15 mouse cellular contexts compared by ENCODE assay signal in the genomic region with DNA sequence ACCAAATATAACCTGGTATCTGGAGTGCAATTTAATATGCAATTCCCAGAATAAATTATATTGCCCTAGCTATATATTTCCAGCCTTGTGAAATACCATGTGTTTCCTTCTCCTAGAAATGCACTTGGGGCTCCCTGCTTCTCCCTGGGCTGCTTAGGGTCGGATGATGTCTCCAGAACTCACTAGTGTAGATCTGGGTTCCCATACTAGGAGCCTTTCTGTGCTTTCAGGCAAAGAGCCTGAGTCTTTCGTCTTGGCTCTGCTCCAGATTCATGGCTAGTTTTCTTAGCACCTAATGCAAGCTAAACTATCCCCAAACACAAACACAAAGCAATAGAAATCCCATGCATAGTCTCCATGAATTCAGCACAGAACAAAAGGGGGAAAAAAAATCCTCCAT.
"Had no signal": no experiment of that assay in that cellular context is flagged by ENCODE, and none has a peak within 500 bp of the region (broad histone marks: within the 10 kb centered on the region; RNA-seq: fewer than 3 reads in every experiment).

No protein-coding gene starts in this region.

- H3K27me3 ChIP-seq: kidney, embryonic 15.5 days; limb, embryonic 12.5 days; liver, embryonic 15.5 days; midbrain, embryonic 12.5 days; neural tube, embryonic 12.5 days had no signal

- H3K4me2 ChIP-seq: kidney, embryonic 15.5 days; limb, embryonic 12.5 days; liver, embryonic 11.5 days; liver, embryonic 15.5 days; midbrain, embryonic 12.5 days; neural tube, embryonic 12.5 days had no signal

- H3K9ac ChIP-seq: kidney, embryonic 15.5 days; limb, embryonic 12.5 days; liver, embryonic 15.5 days; midbrain, embryonic 12.5 days; neural tube, embryonic 12.5 days had no signal

- H3K9me3 ChIP-seq: kidney, embryonic 15.5 days; limb, embryonic 12.5 days; liver, embryonic 15.5 days; midbrain, embryonic 12.5 days; neural tube, embryonic 12.5 days had no signal

- H3K36me3 ChIP-seq: kidney, embryonic 15.5 days; limb, embryonic 12.5 days; liver, embryonic 15.5 days; midbrain, embryonic 12.5 days; neural tube, embryonic 12.5 days had no signal

- H3K27ac ChIP-seq: limb, embryonic 12.5 days; liver, embryonic 15.5 days; midbrain, embryonic 12.5 days; neural tube, embryonic 12.5 days had no signal

- DNase-seq: kidney, adult 2 months; kidney, postnatal 14 days; lung, adult 2 months; lung, postnatal 14 days; retina, postnatal 1 day; right cerebral cortex, postnatal 4 days; spleen, adult 18-20 months; thymus, adult 18-20 months; thymus, postnatal 14 days had no signal

- H3K4me1 ChIP-seq: liver, embryonic 15.5 days; midbrain, embryonic 12.5 days; neural tube, embryonic 12.5 days had no signal

- H3K4me3 ChIP-seq: kidney, embryonic 15.5 days; limb, embryonic 12.5 days; liver, embryonic 15.5 days; midbrain, embryonic 12.5 days; neural tube, embryonic 12.5 days had no signal
